Mouse (Mus musculus) embryonic facial prominence, embryonic 14.5 days (tissue): Measurements from ENCODE around the gene Rhbg. TPM values are rescaled to one million over a fixed set of nuclear protein-coding genes. Genes with fewer than 3 reads are reported as not detected.

Experiments used
- ATAC-seq: fragments of 200-750 bp; cut with Nextera tagmentation; 2 replicates; pipeline ENCODE4 v1.8.0; 2017; ENCODE audit warnings: low read depth, moderate number of reproducible peaks, moderate TSS enrichment
- DNase-seq: peaks from one replicate; pipeline ENCODE4 v3.0.0-alpha.2; 2015; ENCODE audit warnings: low spot score
- H3K27ac ChIP-seq: fragments of 300-500 bp; sonication (generic); replicated peaks from 2 replicates; pipeline ENCODE4 v1.5.1; 2014; ENCODE audit warnings: low read depth, mild to moderate bottlenecking, low read length, moderate library complexity
- H3K27me3 ChIP-seq: fragments of 300-500 bp; sonication (generic); replicated peaks from 2 replicates; pipeline ENCODE4 v1.6.1; 2014; ENCODE audit warnings: low read length; ENCODE audit not compliant: control insufficient read depth, insufficient read depth
- H3K36me3 ChIP-seq: fragments of 300-500 bp; sonication (generic); 2 replicates; pipeline ENCODE4 v1.6.1; 2014; ENCODE audit warnings: low read length, mixed read lengths; ENCODE audit not compliant: control insufficient read depth, insufficient read depth
- H3K4me1 ChIP-seq: fragments of 300-500 bp; sonication (generic); 2 replicates; pipeline ENCODE4 v1.6.1; 2014; ENCODE audit warnings: antibody characterized with exemption, low read length; ENCODE audit not compliant: control insufficient read depth, insufficient read depth
- H3K4me2 ChIP-seq: fragments of 300-500 bp; sonication (generic); 2 replicates; pipeline ENCODE4 v1.6.1; 2014; ENCODE audit warnings: low read depth, mild to moderate bottlenecking, low read length, moderate library complexity, mixed read lengths
- H3K4me3 ChIP-seq: fragments of 300-500 bp; sonication (generic); 2 replicates; pipeline ENCODE4 v1.5.1; 2014; ENCODE audit warnings: low read depth, mild to moderate bottlenecking, low read length
- H3K9ac ChIP-seq: fragments of 300-500 bp; sonication (generic); 2 replicates; pipeline ENCODE4 v1.6.1; 2014; ENCODE audit warnings: low read depth, mild to moderate bottlenecking, low read length, moderate library complexity, mixed read lengths
- H3K9me3 ChIP-seq: fragments of 300-500 bp; sonication (generic); 2 replicates; pipeline ENCODE4 v1.6.1; 2016; ENCODE audit warnings: low read length; ENCODE audit not compliant: control insufficient read depth
- WGBS: fragments of 180-500 bp; shearing (Covaris S2); extraction: QIAGEN DNeasy Blood & Tissue Kit; methylation state at CpG from one replicate; pipeline ENCODE4 v1.1.7; 2014; 5-methylcytosine and 5-hydroxymethylcytosine counted together
- polyA plus RNA-seq: library from polyadenylated mRNA; unstranded; fragments of >200 nt; fragmentation: Nextera tagmentation; extraction: Ambion mirVana; gene quantifications from 2 replicates; pipeline ENCODE4 v1.2.1, GENCODE M21; 2014

Gene Rhbg
- polyA plus RNA-seq, 1 experiment from 2014 or later = 4.1 TPM

DNA sequence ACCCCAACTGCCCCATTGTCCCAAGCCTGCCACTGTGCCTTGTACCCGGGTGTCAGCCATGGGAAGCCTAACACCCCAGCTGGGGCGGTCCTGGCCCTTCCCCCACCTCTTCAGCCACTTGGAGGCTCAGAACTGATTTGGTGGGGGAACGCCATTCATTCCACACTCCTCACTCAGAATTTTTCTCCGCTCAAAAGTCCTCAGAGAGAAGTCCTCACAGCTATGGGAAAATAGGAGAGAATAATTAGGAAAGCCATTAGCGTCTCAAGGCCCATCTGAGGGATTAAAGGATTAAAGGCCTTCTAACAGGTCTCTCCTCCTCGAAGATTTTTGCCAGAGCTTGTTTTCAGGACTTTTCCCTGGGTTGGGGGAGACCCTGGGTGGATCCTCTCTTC lies 17.4 kb downstream of the Rhbg start:
- no peak overlapping the region for H3K9ac ChIP-seq
- peaks cover 69% of the 10 kb centered on the region for H3K27me3 ChIP-seq
- no peak overlapping the region for H3K27ac ChIP-seq
- H3K36me3 ChIP-seq = no peaks in the 10 kb centered on the region
- no peak for DNase-seq
- no peak for ATAC-seq
- no peaks in the 10 kb centered on the region for H3K9me3 ChIP-seq
- no peaks in the 10 kb centered on the region for H3K4me1 ChIP-seq
- no peak overlapping the region for H3K4me2 ChIP-seq
- no peak overlapping the region for H3K4me3 ChIP-seq
- WGBS = 21% methylated on average over 6 of the region's 6 CpGs

DNA sequence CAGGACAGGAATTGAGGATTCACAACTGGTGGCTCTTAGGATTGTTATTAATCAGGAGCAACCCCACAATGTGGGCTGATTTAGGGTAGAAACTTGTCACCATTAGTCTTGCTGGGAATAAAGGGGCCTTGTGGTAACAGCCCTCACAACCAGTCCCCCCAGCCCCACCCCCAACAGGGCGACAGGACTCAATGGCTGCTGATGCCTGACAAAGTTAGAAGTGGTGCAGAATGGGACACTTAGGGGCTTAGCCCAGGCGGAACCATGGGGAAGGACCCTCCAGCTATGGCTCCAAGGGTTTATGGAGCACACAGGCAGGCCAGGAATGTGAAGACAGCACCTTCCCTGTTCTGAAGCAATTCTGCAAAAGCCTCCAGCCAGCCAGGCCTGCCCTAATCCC lies 18.9 kb downstream of the Rhbg start:
- Histone ChIP-seq H3K4me2 (no peak overlapping the region), H3K4me1 (no peaks in the 10 kb centered on the region), H3K9me3 (no peaks in the 10 kb centered on the region), H3K27me3 (peaks cover 61% of the 10 kb centered on the region), H3K4me3 (no peak overlapping the region), H3K9ac (no peak overlapping the region), H3K36me3 (no peaks in the 10 kb centered on the region), H3K27ac (no peak overlapping the region)
- 37% methylated on average over 2 of the region's 2 CpGs for WGBS
- DNase-seq = no peak
- no peak for ATAC-seq

- Histone ChIP-seq H3K4me1 (no peaks in the 10 kb centered on the region), H3K36me3 (no peaks in the 10 kb centered on the region), H3K9ac (no peak overlapping the region), H3K9me3 (no peaks in the 10 kb centered on the region), H3K4me3 (no peak overlapping the region), H3K27ac (no peak overlapping the region), H3K27me3 (peaks cover 60% of the 10 kb centered on the region), H3K4me2 (no peak overlapping the region)
- DNase-seq (no peak), ATAC-seq (no peak)
- 19% methylated on average over 3 of the region's 3 CpGs for WGBS
Measured at GRCm38 (mm10) chr3:88235216-88235615, 19.3 kb downstream of the Rhbg start.

- ATAC-seq (no peak), DNase-seq (no peak)
- Histone ChIP-seq H3K36me3 (no peaks in the 10 kb centered on the region), H3K4me1 (no peaks in the 10 kb centered on the region), H3K4me3 (no peak overlapping the region), H3K4me2 (no peak overlapping the region), H3K27me3 (peaks cover 55% of the 10 kb centered on the region), H3K9me3 (no peaks in the 10 kb centered on the region), H3K9ac (no peak overlapping the region), H3K27ac (no peak overlapping the region)
- WGBS = 45% methylated on average over 8 of the region's 8 CpGs
Measured at GRCm38 (mm10) chr3:88234041-88234440, 20.5 kb downstream of the Rhbg start.

DNA sequence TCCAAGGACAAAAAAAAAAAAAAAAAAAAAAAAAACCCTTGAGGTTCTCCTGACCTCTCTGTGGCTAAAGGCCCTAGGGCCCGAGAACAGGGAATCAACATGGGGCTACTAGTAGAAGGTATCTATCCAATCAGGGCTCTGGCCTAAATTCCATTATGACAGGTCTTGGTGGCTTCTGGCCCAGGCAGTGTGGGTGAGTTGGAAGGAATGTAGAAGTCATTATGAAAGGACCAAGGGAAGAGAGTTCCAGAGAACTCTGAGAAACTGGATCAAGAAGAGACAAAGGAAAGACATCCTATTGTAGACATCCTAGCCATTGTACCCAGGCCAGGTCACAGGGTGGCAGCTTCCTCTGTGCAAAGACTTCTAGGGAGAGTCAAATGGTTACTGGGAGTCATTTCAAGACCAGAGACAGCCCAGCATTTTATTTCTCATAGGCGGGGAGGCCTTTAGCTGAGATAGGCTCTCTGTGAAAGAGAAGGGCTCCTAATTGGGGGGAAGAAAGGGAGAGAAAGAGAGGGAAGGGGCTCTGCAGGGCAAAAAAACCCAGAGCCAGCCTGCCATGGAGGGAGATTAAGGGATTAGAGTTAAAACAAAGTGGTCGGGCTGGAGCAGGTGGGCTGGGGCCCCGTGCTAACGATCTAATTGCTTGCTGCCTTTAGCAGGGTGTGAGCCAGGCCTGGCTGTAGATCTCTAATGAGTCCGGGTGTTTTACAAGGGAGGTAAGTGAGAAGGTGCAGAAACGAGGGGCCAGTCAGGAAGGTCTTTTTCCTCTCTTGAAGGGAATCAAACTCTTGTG lies 21.5 kb downstream of the Rhbg start:
- H3K9me3 ChIP-seq = no peaks in the 10 kb centered on the region
- H3K9ac ChIP-seq = no peak overlapping the region
- H3K4me3 ChIP-seq = no peak overlapping the region
- ATAC-seq (no peak), DNase-seq (no peak)
- WGBS = 20% methylated on average over 7 of the region's 7 CpGs
- no peak overlapping the region for H3K27ac ChIP-seq
- no peak overlapping the region for H3K4me2 ChIP-seq
- no peaks in the 10 kb centered on the region for H3K36me3 ChIP-seq
- H3K27me3 ChIP-seq = peaks cover 45% of the 10 kb centered on the region
- H3K4me1 ChIP-seq = no peaks in the 10 kb centered on the region

- 43% methylated on average over 7 of the region's 7 CpGs for WGBS
Measured at GRCm38 (mm10) chr3:88232301-88232702, 22.2 kb downstream of the Rhbg start.

DNA sequence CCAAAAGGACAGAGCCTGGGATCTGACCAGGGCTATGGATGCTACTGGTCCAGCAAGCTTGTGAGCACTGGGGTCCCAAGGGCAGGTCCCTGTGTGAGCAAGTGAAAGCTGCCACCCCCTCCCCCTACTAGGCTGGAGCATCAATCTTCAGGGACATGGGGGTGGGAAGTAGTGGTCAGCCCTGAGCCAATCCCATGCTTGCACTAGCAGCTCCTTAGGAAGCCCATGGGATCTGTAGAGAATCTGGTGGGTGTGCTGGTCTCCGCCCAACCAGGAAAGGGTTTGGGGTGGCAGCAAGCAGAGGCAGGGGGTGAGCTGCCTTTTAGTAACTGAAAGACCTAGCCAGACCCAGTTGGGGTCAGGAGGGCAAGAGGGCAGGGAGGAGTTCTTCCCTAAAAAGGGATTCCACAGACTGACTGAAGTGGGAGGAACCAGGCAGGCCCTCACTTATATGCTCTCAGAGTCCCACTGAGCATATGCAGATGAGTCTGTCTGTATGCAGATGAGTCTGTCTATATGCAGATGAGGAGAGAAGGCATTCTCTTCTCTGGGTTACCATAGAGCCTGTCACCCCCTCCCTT lies 23.4 kb downstream of the Rhbg start:
- Histone ChIP-seq H3K4me2 (no peak overlapping the region), H3K9me3 (no peaks in the 10 kb centered on the region)
- no peak for DNase-seq

More at GRCm38 (mm10) chr3:88232301-88232702, 22.2 kb downstream of the Rhbg start:
- H3K4me1 ChIP-seq = no peaks in the 10 kb centered on the region
- no peaks in the 10 kb centered on the region for H3K9me3 ChIP-seq
- peaks cover 37% of the 10 kb centered on the region for H3K27me3 ChIP-seq
- H3K4me2 ChIP-seq = no peak overlapping the region
- H3K27ac ChIP-seq = no peak overlapping the region
- ATAC-seq (no peak), DNase-seq (no peak)
- H3K9ac ChIP-seq = no peak overlapping the region
- H3K36me3 ChIP-seq = no peaks in the 10 kb centered on the region
- H3K4me3 ChIP-seq = no peak overlapping the region

GRCm38 (mm10) chr3:88230262-88231047 lies 24.1 kb downstream of the Rhbg start:
- ATAC-seq = no peak

More for the DNA sequence above, 23.4 kb downstream of the Rhbg start:
- Histone ChIP-seq H3K27me3 (peaks cover 26% of the 10 kb centered on the region; the same call in 1 of the 2 replicates), H3K4me3 (no peak overlapping the region), H3K4me1 (no peaks in the 10 kb centered on the region), H3K27ac (no peak overlapping the region), H3K36me3 (no peaks in the 10 kb centered on the region), H3K9ac (no peak overlapping the region)
- 45% methylated on average over 1 of the region's 1 CpGs for WGBS
- 0 out of 2 replicates have a peak, but pooled peaks have one; percentile 10 for ATAC-seq

More at GRCm38 (mm10) chr3:88230262-88231047, 24.1 kb downstream of the Rhbg start:
- Histone ChIP-seq H3K36me3 (no peaks in the 10 kb centered on the region), H3K9me3 (no peaks in the 10 kb centered on the region), H3K27ac (no peak overlapping the region), H3K4me2 (no peak overlapping the region), H3K4me1 (no peaks in the 10 kb centered on the region), H3K4me3 (no peak overlapping the region), H3K27me3 (peaks cover 25% of the 10 kb centered on the region; the same call in 1 of the 2 replicates), H3K9ac (no peak overlapping the region)
- no peak for DNase-seq
- WGBS = 40% methylated on average over 17 of the region's 17 CpGs
